Mouse (Mus musculus): Measurements from ENCODE around the gene Kpnb1. TPM values are rescaled to one million over a fixed set of nuclear protein-coding genes. Genes with fewer than 3 reads are reported as not detected.

Gene Kpnb1
- polyA plus RNA-seq, 1 experiment from 2014 or later = 34.0 TPM

DNA sequence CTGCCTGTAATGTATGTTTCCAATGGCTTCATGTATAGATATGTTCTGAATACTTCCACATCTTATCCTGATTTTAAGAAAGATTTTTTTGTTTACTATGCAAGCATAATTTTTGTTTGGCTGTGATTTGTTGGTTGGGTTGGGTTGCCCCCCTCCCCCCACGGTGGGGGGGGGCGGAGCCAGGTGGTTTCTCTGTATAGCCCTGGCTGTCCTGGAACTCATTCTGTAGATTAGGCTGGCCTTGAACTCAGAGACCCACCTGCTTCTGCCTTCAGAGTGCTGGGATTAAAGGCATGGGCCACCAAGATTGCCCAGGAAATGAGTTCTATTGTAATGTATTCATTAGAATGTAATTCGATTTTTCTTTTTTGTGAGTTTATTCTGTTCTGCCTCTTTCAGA is 1.6 kb upstream of the Kpnb1 start:
- ATAC-seq (replicated peaks; ENCODE audit: low FRiP score, low read depth) (no peak), DNase-seq (ENCODE audit: low spot score) (no peak)
- H3K4me3 ChIP-seq (replicated peaks; ENCODE audit: low read depth, low read length) = no peak overlapping the region
- peak overlapping the region; percentile 69 for H3K4me2 ChIP-seq (ENCODE audit: low read length)
- H3K36me3 ChIP-seq (ENCODE audit: insufficient read depth, low read length) = peaks cover 13% of the 10 kb centered on the region
- no peaks in the 10 kb centered on the region for H3K9me3 ChIP-seq (replicated peaks; ENCODE audit: low read length)
- H3K27ac ChIP-seq = 0 out of 2 replicates have a peak overlapping the region, but pooled peaks have one; percentile 78
- no peak overlapping the region for H3K9ac ChIP-seq (ENCODE audit: low read depth, low read length)
- no peaks in the 10 kb centered on the region for H3K27me3 ChIP-seq (ENCODE audit: insufficient read depth, low read length)
- 0 out of 2 replicates have a peak, but pooled peaks cover 2% of the 10 kb centered on the region for H3K4me1 ChIP-seq (replicated peaks; ENCODE audit: insufficient read depth, low read length)
- 36% methylated on average over 3 of the region's 3 CpGs for WGBS
- no peak for TF ChIP-seq CTCF (IDR thresholded peaks at IDR 0.05; ENCODE audit: low read depth)

DNA sequence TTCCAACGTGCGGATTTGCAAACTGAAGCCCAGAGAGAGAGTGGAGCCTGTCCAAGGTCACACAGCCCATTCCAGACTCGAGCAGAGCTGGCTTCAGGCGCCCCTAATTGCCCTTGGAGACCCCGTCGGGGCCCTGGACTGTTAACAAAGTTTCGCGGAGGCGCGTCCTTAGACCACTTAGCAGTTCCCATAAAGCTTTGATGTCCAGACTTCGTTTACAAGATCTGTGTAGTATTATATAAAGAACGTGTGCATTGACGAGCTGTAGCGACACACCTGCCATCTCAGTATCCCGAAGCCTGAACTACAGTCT is 918 bp upstream of the Kpnb1 start:
- Histone ChIP-seq H3K9ac (ENCODE audit: low read depth, low read length) (peak overlapping the region; percentile 57), H3K27me3 (ENCODE audit: insufficient read depth, low read length) (no peaks in the 10 kb centered on the region), H3K4me2 (ENCODE audit: low read length) (peak overlapping the region; percentile 69), H3K4me3 (replicated peaks; ENCODE audit: low read depth, low read length) (peak overlapping the region; percentile 39), H3K9me3 (replicated peaks; ENCODE audit: low read length) (no peaks in the 10 kb centered on the region), H3K36me3 (ENCODE audit: insufficient read depth, low read length) (peaks cover 19% of the 10 kb centered on the region), H3K27ac (peak overlapping the region; percentile 78), H3K4me1 (replicated peaks; ENCODE audit: insufficient read depth, low read length) (0 out of 2 replicates have a peak, but pooled peaks cover 2% of the 10 kb centered on the region)
- DNase-seq (ENCODE audit: low spot score) = no peak
- ATAC-seq (replicated peaks; ENCODE audit: low FRiP score, low read depth) = no peak
- under 1% methylated on average over 15 of the region's 15 CpGs for WGBS
- no peak for TF ChIP-seq CTCF (IDR thresholded peaks at IDR 0.05; ENCODE audit: low read depth)

DNA sequence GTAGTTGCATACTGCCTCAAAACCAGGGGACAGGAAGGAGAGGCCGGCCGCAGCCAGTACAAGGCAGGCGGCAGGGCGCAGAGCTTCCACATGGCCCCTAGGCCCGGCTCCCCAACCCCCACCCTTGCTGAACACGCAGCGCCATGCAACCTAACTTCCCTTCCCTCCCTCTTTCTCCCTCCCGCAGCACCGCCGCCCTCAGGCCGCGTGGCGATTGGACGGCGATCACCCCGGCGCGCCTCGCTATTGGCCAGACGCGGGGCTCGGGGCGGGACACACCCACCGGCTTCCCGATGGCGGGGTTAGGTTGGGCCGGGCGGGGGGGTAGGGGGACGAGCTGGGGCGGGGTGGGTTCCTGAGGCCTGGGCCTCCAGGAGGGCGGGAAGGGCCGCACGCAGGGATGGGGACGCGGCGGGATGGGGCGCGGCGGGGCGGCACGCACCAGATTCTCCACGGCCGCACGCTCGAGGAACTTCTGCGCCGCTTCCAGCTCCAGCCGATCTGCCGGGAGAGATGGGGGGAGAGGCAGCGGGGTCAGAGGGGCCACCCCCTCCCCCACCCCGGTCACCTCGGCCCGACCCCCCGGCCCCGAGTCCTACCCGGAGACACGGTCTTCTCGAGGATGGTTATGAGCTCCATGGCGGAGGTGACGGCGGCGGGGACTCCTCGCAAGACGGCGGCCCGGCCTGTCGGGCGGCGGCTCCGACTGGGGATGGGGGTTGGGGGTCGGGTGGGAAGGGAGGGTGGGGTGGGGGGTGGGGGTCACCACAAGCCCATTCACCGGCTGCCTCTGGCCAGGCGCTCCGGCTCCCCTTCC is 526 bp downstream of the Kpnb1 start:
- peak; percentile 31 for TF ChIP-seq CTCF (IDR thresholded peaks at IDR 0.05; ENCODE audit: low read depth)
- H3K4me1 ChIP-seq (replicated peaks; ENCODE audit: insufficient read depth, low read length) = 0 out of 2 replicates have a peak, but pooled peaks cover 2% of the 10 kb centered on the region
- H3K9me3 ChIP-seq (replicated peaks; ENCODE audit: low read length) = no peaks in the 10 kb centered on the region
- H3K4me2 ChIP-seq (ENCODE audit: low read length) = peak overlapping the region; percentile 66
- H3K27me3 ChIP-seq (ENCODE audit: insufficient read depth, low read length) = no peaks in the 10 kb centered on the region
- peak; percentile 74 for ATAC-seq (replicated peaks; ENCODE audit: low FRiP score, low read depth)
- H3K36me3 ChIP-seq (ENCODE audit: insufficient read depth, low read length) = peaks cover 29% of the 10 kb centered on the region
- H3K9ac ChIP-seq (ENCODE audit: low read depth, low read length) = peak overlapping the region; percentile 86
- H3K27ac ChIP-seq = peak overlapping the region; percentile 96
- WGBS = 0% methylated on average over 56 of the region's 74 CpGs
- peak overlapping the region; percentile 92 for H3K4me3 ChIP-seq (replicated peaks; ENCODE audit: low read depth, low read length)
- peak; percentile 98 for DNase-seq (ENCODE audit: low spot score)

GRCm38 (mm10) chr11:97185704-97186614 is 1.7 kb downstream of the Kpnb1 start:
- Histone ChIP-seq H3K9ac (ENCODE audit: low read depth, low read length) (peak overlapping the region; percentile 46; the same call in 1 of the 2 replicates), H3K4me1 (replicated peaks; ENCODE audit: insufficient read depth, low read length) (0 out of 2 replicates have a peak, but pooled peaks cover 2% of the 10 kb centered on the region), H3K27me3 (ENCODE audit: insufficient read depth, low read length) (no peaks in the 10 kb centered on the region), H3K4me2 (ENCODE audit: low read length) (peak overlapping the region; percentile 66), H3K9me3 (replicated peaks; ENCODE audit: low read length) (no peaks in the 10 kb centered on the region), H3K27ac (no peak overlapping the region), H3K4me3 (replicated peaks; ENCODE audit: low read depth, low read length) (peak overlapping the region; percentile 92), H3K36me3 (ENCODE audit: insufficient read depth, low read length) (peaks cover 39% of the 10 kb centered on the region)
- DNase-seq (ENCODE audit: low spot score) = no peak
- no peak for ATAC-seq (replicated peaks; ENCODE audit: low FRiP score, low read depth)
- 53% methylated on average over 5 of the region's 5 CpGs for WGBS
- TF ChIP-seq CTCF (IDR thresholded peaks at IDR 0.05; ENCODE audit: low read depth) = no peak

GRCm38 (mm10) chr11:97184875-97185274 is 2.8 kb downstream of the Kpnb1 start:
- H3K9me3 ChIP-seq (replicated peaks; ENCODE audit: low read length) = no peaks in the 10 kb centered on the region
- no peaks in the 10 kb centered on the region for H3K27me3 ChIP-seq (ENCODE audit: insufficient read depth, low read length)
- H3K27ac ChIP-seq = no peak overlapping the region
- TF ChIP-seq CTCF (IDR thresholded peaks at IDR 0.05; ENCODE audit: low read depth) = no peak
- DNase-seq (ENCODE audit: low spot score) (no peak), ATAC-seq (replicated peaks; ENCODE audit: low FRiP score, low read depth) (no peak)
- peaks cover 50% of the 10 kb centered on the region for H3K36me3 ChIP-seq (ENCODE audit: insufficient read depth, low read length)
- no peak overlapping the region for H3K9ac ChIP-seq (ENCODE audit: low read depth, low read length)
- 0 out of 2 replicates have a peak, but pooled peaks cover 2% of the 10 kb centered on the region for H3K4me1 ChIP-seq (replicated peaks; ENCODE audit: insufficient read depth, low read length)
- H3K4me3 ChIP-seq (replicated peaks; ENCODE audit: low read depth, low read length) = no peak overlapping the region
- 71% methylated on average over 5 of the region's 5 CpGs for WGBS
- no peak overlapping the region for H3K4me2 ChIP-seq (ENCODE audit: low read length)

- Histone ChIP-seq H3K9ac (ENCODE audit: low read depth, low read length) (no peak overlapping the region), H3K4me3 (replicated peaks; ENCODE audit: low read depth, low read length) (no peak overlapping the region), H3K4me2 (ENCODE audit: low read length) (no peak overlapping the region), H3K9me3 (replicated peaks; ENCODE audit: low read length) (no peaks in the 10 kb centered on the region), H3K27ac (no peak overlapping the region), H3K36me3 (ENCODE audit: insufficient read depth, low read length) (peaks cover 65% of the 10 kb centered on the region), H3K27me3 (ENCODE audit: insufficient read depth, low read length) (no peaks in the 10 kb centered on the region), H3K4me1 (replicated peaks; ENCODE audit: insufficient read depth, low read length) (0 out of 2 replicates have a peak, but pooled peaks cover 2% of the 10 kb centered on the region)
- 78% methylated on average over 3 of the region's 3 CpGs for WGBS
- no peak for TF ChIP-seq CTCF (IDR thresholded peaks at IDR 0.05; ENCODE audit: low read depth)
- DNase-seq (ENCODE audit: low spot score) = no peak
- ATAC-seq (replicated peaks; ENCODE audit: low FRiP score, low read depth) = no peak
These were observed 5.2 kb downstream of the Kpnb1 start for GRCm38 (mm10) chr11:97182446-97182845.

Measured in kidney, postnatal 0 days (tissue).